Mouse (Mus musculus) c-Kit-positive CD71-positive TER-119-negative erythroid progenitor cells, embryonic 14.5 days (primary cell): ENCODE measurements around the gene Bcl10.
"Not testable (repeated sequence)": the region's sequence is repeated elsewhere in the genome, so short reads cannot be mapped to it uniquely, and the experiment has no call there.

Source experiments
- DNase-seq: peaks from one replicate; pipeline ENCODE4 v3.0.0-alpha.2; 2013; ENCODE audit warnings: low read depth

Bcl10 gene

DNA sequence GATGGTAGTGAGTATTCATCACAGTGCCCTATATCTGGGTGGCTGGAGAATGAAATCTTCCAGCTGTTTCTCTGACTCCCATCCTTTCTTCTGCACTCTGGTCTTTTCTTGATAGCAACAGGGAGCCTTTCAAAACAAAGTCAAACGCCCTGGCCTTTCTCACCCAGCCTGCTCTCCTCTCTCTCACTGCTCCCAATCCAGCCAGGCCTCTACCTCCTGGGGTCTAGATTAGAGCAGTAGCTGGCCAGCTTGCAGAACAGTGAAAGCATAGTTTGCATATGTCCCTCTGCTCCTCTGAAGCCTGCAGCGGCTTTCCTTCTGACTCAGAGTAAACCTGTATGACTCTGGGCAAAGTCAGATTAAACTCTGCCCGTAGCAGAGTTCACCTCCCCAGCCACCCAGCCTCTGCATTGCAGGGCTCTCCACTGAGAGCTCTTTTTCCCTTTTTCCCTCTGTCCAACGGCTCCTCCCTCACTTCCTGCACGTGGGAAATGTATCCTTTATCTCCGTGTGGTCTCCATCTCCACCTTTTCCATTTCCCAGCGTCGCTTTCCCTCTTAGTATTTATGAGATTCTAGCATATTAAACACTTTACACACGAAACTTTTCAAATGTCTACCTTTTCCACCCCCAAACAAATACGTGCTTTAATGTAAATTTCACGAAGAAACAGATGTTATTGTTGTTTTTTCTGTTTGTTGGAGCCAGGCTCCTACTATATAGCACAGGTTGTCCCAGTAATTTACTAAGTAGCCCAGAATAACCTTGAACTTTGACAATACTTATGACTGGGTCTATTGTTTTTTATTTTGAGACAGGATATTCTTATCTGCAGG lies at the start of gene Bcl10:
Gene Bcl10, plus strand, starts transcription at position 786 of the 836 bp plus-strand sequence.
- no peak for DNase-seq

DNA sequence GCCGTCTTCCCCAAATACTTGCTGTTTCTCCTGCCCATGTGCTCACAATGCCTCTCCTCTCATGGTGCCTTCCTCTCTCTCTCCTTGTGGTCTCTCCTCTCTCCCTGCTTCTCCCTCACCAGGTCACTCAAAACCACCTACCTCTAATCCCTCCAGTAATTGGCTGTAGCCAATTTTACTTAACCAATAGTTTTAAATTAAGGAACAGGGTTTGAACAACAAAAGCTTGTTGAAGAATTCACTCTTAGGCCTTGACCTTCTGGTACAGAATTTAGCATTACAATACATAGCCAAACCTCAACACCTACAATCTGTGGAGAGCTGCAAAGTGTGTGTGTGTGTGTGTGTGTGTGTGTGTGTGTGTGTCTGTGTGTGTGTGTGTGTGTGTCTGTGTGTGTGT lies 49.3 kb upstream of the Bcl10 start:
- no peak for DNase-seq

DNA sequence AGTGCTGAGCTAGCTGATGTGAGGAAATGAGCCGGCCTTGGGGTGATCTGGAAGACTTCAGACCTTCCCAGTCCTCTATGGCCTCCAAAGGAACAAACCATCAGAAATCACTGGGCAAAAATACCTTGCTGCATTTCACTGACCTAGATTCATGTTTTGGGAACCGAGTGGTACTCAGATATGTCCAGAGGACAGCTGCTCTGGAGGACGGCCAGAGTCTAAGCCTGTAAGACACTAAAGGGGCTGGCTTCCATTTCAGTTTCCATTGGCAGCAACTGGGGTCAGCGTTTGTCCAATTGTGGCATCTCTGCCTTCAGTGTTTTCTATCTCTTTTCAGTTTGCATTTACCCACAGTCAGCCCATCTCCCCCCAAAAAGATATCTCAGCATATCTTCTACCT lies 48.5 kb upstream of the Bcl10 start:
- no peak for DNase-seq

DNA sequence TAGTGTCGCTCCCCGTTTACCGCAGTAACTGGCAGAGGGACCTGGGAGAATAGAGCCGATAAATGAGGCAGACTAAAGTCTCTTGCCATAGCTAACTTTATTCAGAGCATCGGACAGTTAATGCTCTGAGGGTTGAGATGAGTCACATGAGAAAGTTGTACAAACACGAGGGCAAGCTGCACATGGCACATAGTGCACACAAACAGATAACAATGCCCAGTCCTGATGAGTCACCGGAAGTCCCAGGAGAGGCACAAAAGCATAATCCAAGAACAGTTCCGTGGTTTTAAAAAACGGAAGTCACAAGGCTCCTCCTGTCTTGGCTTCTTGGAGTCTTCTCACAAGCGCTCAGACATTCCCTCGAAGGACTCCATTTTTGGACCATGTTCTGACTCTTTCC lies 46.5 kb upstream of the Bcl10 start:
- no peak for DNase-seq

DNA sequence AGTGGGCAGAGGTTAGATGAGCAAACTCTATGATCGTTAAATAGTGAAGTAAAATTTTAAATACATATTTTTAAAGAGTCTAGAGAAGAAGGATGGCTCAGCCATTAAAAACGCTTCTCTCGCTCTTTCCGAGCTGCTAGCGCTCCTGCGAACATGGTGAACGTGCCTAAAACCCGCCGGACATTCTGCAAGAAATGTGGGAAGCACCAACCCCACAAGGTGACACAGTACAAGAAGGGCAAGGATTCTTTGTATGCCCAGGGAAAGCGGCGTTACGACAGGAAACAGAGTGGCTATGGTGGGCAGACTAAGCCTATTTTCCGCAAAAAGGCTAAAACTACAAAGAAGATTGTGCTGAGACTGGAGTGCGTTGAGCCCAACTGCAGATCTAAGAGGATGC lies 43.7 kb upstream of the Bcl10 start:
- not testable (repeated sequence) for DNase-seq

GRCm38 (mm10) chr3:145880335-145880734 lies 42.3 kb upstream of the Bcl10 start:
- no peak for DNase-seq

- no peak for DNase-seq
These were observed 40.3 kb upstream of the Bcl10 start for GRCm38 (mm10) chr3:145882076-145882874.

- DNase-seq, result no peak
These were observed 39.4 kb upstream of the Bcl10 start for GRCm38 (mm10) chr3:145883233-145883632.

- DNase-seq, result no peak
These were observed 37.2 kb upstream of the Bcl10 start for GRCm38 (mm10) chr3:145885376-145885775.

DNA sequence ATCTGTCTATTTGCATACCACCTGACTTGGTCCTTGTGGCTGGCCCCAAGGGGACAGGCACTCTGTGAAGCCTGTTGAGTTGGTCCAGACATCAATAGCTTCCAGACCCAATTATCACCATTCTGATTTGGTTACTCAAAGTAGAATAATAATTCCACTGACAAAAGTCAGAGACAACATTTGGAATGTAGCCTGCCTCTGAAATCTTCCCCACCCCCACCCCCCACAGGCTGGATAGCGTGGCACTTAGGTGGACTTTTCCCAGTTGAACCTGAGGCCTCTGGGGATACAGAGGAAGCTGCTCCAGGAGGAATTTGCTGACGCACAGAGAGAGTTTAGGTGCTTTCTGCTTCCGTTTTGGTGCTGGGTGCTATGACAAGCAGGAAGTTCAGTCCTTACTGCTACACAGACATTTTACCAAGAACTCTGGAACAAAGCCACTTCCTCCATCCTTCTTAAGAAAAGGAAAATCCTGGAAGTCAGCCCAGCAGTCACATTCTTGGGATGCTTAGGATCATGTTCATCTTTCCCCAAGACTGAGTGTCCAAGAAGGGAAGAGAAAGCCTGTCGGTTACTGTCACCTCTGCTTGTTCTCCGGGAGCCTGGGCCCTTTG lies 36.6 kb upstream of the Bcl10 start:
- no peak for DNase-seq

DNA sequence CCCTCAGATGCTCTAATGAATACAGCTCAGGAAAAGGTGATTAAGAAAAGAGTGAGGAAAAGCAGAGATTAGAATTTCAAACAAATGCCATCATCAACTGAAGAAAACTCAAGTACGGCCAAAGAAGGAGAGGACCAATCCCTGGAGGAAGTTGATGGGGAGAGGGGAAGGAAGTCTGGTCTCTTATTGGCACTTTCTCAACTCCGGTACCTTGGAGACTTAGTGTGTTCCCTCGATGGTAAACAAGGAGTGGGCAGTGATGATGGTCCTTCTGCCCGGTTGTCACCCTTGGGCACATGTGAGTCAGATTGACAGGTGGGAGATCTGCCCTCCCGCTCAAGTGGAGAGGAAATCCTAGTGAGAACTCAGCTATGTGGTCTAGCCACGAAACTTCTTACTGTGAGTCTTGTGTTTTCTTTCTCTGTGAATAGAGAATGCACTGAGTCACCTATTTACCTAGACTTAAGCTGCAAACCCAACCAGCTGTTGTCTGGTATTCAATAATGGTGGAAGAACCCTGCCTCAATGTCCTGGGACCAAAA lies 35.1 kb upstream of the Bcl10 start:
- DNase-seq, result no peak

DNA sequence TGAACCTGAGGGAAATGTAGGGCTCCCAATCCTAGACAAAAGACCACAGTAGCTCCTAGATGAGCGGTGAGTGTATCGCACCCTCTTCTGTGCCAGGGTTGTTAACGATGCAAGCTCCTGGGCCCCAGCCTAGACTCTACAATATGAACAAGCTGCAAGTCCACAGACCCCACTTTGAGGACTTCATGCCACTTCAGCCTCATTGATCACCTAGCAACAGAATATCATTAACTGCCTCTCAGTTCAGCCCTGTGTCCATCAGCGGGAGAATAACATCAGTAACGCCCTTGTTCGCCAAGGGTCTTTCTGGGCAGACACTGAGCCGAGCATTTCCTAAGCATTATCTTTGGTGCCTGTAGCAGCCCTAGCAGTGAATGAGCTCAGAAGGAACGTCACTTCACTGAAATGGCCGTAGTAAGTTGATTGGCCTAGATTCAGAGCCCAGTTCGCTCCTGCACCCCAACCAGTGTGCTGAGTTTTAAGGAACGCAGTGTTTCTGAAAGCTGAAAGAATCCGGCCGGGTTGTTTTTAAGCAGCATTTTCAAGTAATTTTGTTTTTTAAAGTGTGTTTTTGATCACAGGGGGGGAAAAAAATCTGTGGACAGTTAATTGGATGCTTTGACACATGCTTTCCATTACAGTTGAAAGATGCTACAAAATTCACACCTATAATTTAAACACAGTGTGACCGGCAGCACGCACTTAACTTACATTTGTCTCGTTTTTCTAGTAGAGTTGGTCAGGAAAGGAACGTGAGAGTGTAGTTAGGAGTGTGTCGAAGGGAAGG lies 32.1 kb upstream of the Bcl10 start:
- DNase-seq, result no peak

GRCm38 (mm10) chr3:145892451-145892850 lies 30.2 kb upstream of the Bcl10 start:
- DNase-seq, result no peak

GRCm38 (mm10) chr3:145894131-145894530 lies 28.5 kb upstream of the Bcl10 start:
- DNase-seq, result no peak

- no peak for DNase-seq
These were observed 24.9 kb upstream of the Bcl10 start for GRCm38 (mm10) chr3:145897749-145898148.

GRCm38 (mm10) chr3:145899832-145900231 lies 22.8 kb upstream of the Bcl10 start:
- no peak for DNase-seq

- no peak for DNase-seq
These were observed 19.1 kb upstream of the Bcl10 start for GRCm38 (mm10) chr3:145903530-145903929.

DNA sequence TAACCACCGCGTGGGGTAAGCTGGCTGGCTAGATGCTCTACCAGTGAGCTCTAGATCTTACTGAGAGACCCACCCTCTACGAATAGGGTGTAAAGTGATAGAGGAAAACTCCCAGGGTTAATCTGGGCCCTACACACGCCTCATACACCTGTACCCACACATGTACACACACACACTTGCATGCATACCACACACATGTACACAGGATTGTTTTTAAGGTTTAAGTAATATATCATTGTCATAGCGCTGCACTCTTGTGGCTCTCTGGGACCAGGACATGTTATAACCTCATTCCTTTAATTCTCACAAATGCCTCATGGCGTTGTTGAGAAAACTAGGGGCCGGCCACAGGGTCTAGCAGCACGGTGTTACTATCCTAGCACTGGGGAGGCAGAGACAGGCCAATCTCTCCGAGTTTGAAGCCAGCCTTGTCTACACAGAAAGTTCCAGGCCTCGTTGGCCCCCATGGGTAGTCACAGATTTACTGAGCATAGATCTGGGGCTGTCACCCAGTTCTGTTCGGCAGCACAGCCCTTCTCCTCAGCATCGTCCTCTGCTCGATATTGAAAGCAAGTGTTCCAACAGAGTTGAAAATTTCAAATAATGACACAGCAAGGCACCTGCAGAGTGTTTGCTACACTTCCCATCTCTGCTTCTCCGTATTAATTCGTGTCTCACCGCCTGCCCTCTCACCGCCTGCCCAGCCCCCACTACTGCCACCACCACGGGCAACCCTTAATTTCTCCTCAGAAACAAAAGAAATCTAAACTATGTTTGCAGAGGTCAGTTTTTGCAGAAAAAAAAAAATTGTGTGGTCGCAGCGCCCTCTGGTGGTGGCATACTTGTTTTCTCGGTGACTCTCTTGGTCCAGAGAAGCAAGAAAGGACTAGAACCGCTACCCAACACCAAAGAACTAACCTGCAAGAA lies 17.5 kb upstream of the Bcl10 start:
- DNase-seq, result peak; percentile 33

DNA sequence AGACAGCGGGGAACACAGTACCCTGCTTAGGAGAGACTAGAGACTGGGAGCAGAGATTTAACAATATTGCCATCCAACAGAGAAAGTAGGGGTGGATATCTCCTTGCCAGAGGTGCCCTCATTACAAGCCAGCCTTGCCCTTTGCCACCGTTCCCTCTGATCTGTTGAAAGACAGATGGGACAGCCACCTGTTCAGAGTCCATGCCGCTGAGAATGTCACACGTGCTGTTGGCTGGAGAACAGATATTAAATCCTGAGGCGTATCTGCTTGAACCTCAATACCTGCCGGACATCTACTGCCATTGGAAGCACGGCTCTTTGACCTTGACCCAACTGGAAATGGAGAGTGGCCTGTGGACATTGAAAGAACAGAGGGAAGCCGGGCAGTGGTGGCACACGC lies 16.0 kb upstream of the Bcl10 start:
- DNase-seq, result no peak

DNA sequence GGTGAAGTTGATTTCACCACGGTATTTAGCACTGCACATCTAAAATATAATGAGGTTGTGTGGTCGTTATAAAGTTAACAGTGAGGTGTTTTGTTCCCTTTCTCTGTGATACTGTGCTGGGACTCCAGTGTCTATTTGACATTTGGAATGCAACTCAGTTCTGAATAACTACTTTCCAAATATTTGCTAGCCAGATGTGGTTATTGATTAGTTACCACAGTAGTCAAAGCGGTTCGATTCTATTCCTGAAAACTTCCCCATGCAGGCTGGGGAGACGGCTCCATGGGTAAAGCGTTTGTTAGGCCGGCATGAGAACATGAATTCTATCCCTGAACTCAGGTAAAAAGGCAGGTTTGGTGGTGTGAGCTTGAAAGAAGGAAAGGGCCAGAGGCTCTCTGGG lies 10.1 kb upstream of the Bcl10 start:
- no peak for DNase-seq

- no peak for DNase-seq
These were observed 9.3 kb upstream of the Bcl10 start for GRCm38 (mm10) chr3:145913263-145913662.
